Mouse (Mus musculus) C2C12 (cell line): ENCODE measurements around the gene AL732309.1.

ENCODE experiments used
- CTCF ChIP-seq: IDR thresholded peaks from one replicate; pipeline ENCODE4 v1.5.1; 2011; ENCODE audit not compliant: control insufficient read depth, insufficient read depth, insufficient read length
- USF1 ChIP-seq: IDR thresholded peaks from one replicate; pipeline ENCODE4 v1.6.1; 2011; ENCODE audit warnings: low read depth, mild to moderate bottlenecking, control low read depth, moderate library complexity

GRCm38 (mm10) chr2:25264851-25265250 lies 18.2 kb upstream of the AL732309.1 start:
- no peak for TF ChIP-seq CTCF
- TF ChIP-seq USF1, result no peak
